Mouse (Mus musculus): ENCODE results near the gene Pros1. TPM values are rescaled to one million over a fixed set of nuclear protein-coding genes. Genes with fewer than 3 reads are reported as not detected.
A peak's percentile ranks its signal among the peaks of the same experiment; 100 is the strongest.

The Pros1 gene
- total and polyA plus RNA-seq, 3 experiments: 2.0 to 46.3 (median 13.8) TPM

DNA sequence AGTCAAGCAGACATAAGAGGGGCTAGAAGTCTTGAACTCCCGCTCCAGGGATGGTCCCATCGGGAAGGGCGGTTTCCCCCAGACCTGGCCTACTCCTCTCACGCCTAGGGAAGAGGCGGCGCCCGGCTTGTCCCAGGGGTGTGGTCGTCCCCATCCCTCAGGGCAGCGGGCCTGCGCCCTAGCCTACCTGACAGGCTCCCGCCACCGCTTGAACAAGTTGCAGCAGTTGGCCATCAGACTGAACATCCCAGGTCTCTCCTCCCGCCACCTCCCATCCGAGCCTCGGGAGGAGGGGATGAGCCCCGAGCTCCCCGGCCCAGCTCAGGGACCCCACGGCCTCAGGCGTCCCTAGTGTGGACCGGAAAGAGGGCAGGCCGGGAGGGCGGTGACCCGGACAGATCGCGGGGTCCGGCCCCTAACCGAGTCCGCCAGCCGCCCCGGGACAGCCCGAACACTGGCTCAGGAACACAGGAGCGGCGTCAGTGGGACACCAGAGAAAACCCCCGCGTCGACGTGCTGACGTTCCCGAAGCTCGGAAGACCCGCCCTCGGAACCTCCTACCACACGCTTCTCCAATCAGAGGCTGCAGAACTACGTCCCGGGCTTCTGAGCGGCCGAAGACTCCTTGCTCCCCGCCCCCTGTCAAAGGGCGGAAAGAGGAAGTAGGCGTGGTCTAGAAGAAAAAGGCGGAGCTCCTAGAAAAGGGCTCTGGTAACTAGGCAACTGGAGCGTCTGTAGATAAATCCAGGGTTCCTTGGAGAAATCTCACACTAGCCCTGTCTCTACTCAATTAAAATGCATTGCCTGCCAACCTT lies 7.4 kb upstream of the Pros1 start, which contains the start of gene Arl13b:
Gene Arl13b, minus strand, starts transcription at position 543 of the 815 bp plus-strand sequence.
- Histone ChIP-seq H3K4me1 (ENCODE audit: insufficient read depth, low read depth, low read length) (peaks cover 23% of the 10 kb centered on the region), H3K4me3 (ENCODE audit: low read depth, low read length) (peak within 1 kb of the TSS; percentile 93), H3K9me3 (replicated peaks) (no peaks in the 10 kb centered on the region), H3K27me3 (ENCODE audit: insufficient read depth, low read length) (no peaks in the 10 kb centered on the region), H3K36me3 (replicated peaks) (no peaks in the 10 kb centered on the region)
- ATAC-seq (ENCODE audit: extremely low read depth, insufficient number of reproducible peaks, low FRiP score, poor library complexity, severe bottlenecking): peak; percentile 99
- TF ChIP-seq POLR2AphosphoS5 (IDR thresholded peaks at IDR 0.05; ENCODE audit: insufficient replicate concordance, low read depth, low read length): no peak
- TF ChIP-seq TAL1 (conservative IDR thresholded peaks at IDR 0.05; ENCODE audit: low read depth, low read length): no peak
- no peak for TF ChIP-seq CTCF (IDR thresholded peaks at IDR 0.05; ENCODE audit: low read depth, low read length)
- TF ChIP-seq GATA2 (IDR thresholded peaks at IDR 0.05; ENCODE audit: borderline replicate concordance, low read depth, low read length): no peak
- no peak for TF ChIP-seq GATA1 (IDR thresholded peaks at IDR 0.05; ENCODE audit: borderline replicate concordance, low read length)
- DNase-seq (ENCODE audit: low spot score): peak; percentile 72

DNA sequence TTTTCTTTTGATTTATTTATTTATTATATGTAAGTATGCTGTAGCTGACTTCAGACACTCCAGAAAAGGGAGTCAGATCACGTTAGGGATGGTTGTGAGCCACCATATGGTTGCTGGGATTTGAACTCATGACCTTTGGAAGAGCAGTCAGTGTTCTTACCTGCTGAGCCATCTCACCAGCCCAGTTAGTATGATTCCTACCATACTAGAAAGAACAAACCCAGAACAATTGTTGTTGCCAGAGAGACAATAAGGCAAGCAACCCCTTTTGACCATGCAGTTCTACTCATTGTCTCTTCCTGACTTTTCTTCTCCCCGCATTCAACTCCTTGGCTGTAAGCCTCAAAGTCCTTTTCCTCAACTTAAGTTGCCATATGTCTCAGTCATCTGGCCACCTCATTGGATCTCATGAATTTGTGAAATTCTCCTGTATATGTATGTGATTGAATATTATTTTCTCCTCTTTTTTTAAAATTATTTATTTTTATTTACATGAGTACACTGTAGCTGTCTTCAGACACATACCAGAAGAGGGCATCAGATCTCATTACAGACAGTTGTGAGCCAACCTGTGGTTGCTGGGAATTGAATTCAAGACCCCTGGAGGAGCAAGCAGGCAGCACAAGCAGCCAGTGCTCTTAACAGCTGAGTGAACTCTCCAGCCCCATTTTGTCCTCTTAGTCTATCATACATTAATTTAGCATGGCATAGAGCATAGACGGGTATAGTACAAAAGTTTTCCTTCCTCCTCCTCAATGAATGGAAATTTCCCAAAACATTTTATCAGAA lies 1.4 kb upstream of the Pros1 start:
- no peaks in the 10 kb centered on the region for H3K36me3 ChIP-seq (replicated peaks)
- H3K27me3 ChIP-seq (ENCODE audit: insufficient read depth, low read length): no peaks in the 10 kb centered on the region
- no peaks in the 10 kb centered on the region for H3K9me3 ChIP-seq (replicated peaks)
- H3K4me1 ChIP-seq (ENCODE audit: insufficient read depth, low read depth, low read length): peaks cover 36% of the 10 kb centered on the region
- ATAC-seq (ENCODE audit: extremely low read depth, insufficient number of reproducible peaks, low FRiP score, poor library complexity, severe bottlenecking) (no peak), DNase-seq (ENCODE audit: low spot score) (no peak)
- no peak for TF ChIP-seq GATA1 (IDR thresholded peaks at IDR 0.05; ENCODE audit: borderline replicate concordance, low read length)
- TF ChIP-seq GATA2 (IDR thresholded peaks at IDR 0.05; ENCODE audit: borderline replicate concordance, low read depth, low read length): no peak
- no peak for TF ChIP-seq TAL1 (conservative IDR thresholded peaks at IDR 0.05; ENCODE audit: low read depth, low read length)
- TF ChIP-seq POLR2AphosphoS5 (IDR thresholded peaks at IDR 0.05; ENCODE audit: insufficient replicate concordance, low read depth, low read length): no peak
- TF ChIP-seq CTCF (IDR thresholded peaks at IDR 0.05; ENCODE audit: low read depth, low read length): no peak
- no peak overlapping the region for H3K4me3 ChIP-seq (ENCODE audit: low read depth, low read length)

DNA sequence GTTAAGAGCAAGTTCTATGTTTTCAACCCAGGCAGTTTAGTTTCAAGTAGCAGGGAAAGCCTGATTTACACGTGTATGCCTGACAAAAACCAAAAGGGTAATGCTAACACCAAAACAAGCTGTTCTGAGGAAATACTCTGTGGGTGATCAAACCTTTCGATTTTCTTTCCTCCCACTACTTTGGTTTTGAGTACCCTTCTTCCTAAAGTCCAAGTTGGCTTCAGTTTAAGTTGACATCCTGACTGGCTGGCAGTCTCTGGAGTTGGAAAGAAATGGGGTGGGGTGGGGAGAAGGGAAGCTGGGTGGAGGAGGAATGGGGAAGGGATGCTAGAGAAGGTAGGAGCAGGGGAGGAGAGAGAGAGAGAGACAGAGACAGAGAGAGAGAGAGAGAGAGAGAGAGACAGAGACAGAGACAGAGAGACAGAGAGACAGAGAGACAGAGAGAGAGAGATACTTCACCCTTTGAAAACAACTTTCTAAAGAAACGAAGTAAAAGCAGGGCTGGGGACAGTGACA lies 438 bp upstream of the Pros1 start:
- no peak for DNase-seq (ENCODE audit: low spot score)
- Histone ChIP-seq H3K27me3 (ENCODE audit: insufficient read depth, low read length) (no peaks in the 10 kb centered on the region), H3K4me3 (ENCODE audit: low read depth, low read length) (peak overlapping the region; percentile 81), H3K9me3 (replicated peaks) (no peaks in the 10 kb centered on the region), H3K4me1 (ENCODE audit: insufficient read depth, low read depth, low read length) (peaks cover 36% of the 10 kb centered on the region), H3K36me3 (replicated peaks) (no peaks in the 10 kb centered on the region)
- TF ChIP-seq TAL1 (conservative IDR thresholded peaks at IDR 0.05; ENCODE audit: low read depth, low read length) (no peak), CTCF (IDR thresholded peaks at IDR 0.05; ENCODE audit: low read depth, low read length) (no peak), POLR2AphosphoS5 (IDR thresholded peaks at IDR 0.05; ENCODE audit: insufficient replicate concordance, low read depth, low read length) (no peak), GATA1 (IDR thresholded peaks at IDR 0.05; ENCODE audit: borderline replicate concordance, low read length) (no peak), GATA2 (IDR thresholded peaks at IDR 0.05; ENCODE audit: borderline replicate concordance, low read depth, low read length) (no peak)
- ATAC-seq (ENCODE audit: extremely low read depth, insufficient number of reproducible peaks, low FRiP score, poor library complexity, severe bottlenecking): no peak

GRCm38 (mm10) chr16:62855385-62855784 lies 1.3 kb downstream of the Pros1 start:
- Histone ChIP-seq H3K9me3 (replicated peaks) (no peaks in the 10 kb centered on the region), H3K4me1 (ENCODE audit: insufficient read depth, low read depth, low read length) (peaks cover 36% of the 10 kb centered on the region), H3K36me3 (replicated peaks) (no peaks in the 10 kb centered on the region), H3K27me3 (ENCODE audit: insufficient read depth, low read length) (no peaks in the 10 kb centered on the region), H3K4me3 (ENCODE audit: low read depth, low read length) (peak overlapping the region; percentile 49; the same call in 1 of the 2 replicates)
- DNase-seq (ENCODE audit: low spot score): no peak
- TF ChIP-seq POLR2AphosphoS5 (IDR thresholded peaks at IDR 0.05; ENCODE audit: insufficient replicate concordance, low read depth, low read length) (no peak), GATA2 (IDR thresholded peaks at IDR 0.05; ENCODE audit: borderline replicate concordance, low read depth, low read length) (no peak), TAL1 (conservative IDR thresholded peaks at IDR 0.05; ENCODE audit: low read depth, low read length) (no peak), CTCF (IDR thresholded peaks at IDR 0.05; ENCODE audit: low read depth, low read length) (no peak), GATA1 (IDR thresholded peaks at IDR 0.05; ENCODE audit: borderline replicate concordance, low read length) (no peak)
- ATAC-seq (ENCODE audit: extremely low read depth, insufficient number of reproducible peaks, low FRiP score, poor library complexity, severe bottlenecking): no peak

GRCm38 (mm10) chr16:62856273-62856672 lies 2.2 kb downstream of the Pros1 start:
- no peak overlapping the region for H3K4me3 ChIP-seq (ENCODE audit: low read depth, low read length)
- no peaks in the 10 kb centered on the region for H3K36me3 ChIP-seq (replicated peaks)
- H3K27me3 ChIP-seq (ENCODE audit: insufficient read depth, low read length): no peaks in the 10 kb centered on the region
- ATAC-seq (ENCODE audit: extremely low read depth, insufficient number of reproducible peaks, low FRiP score, poor library complexity, severe bottlenecking) (peak; percentile 37; the same call in 1 of the 2 replicates), DNase-seq (ENCODE audit: low spot score) (no peak)
- no peaks in the 10 kb centered on the region for H3K9me3 ChIP-seq (replicated peaks)
- H3K4me1 ChIP-seq (ENCODE audit: insufficient read depth, low read depth, low read length): peaks cover 36% of the 10 kb centered on the region
- TF ChIP-seq CTCF (IDR thresholded peaks at IDR 0.05; ENCODE audit: low read depth, low read length): no peak
- TF ChIP-seq GATA1 (IDR thresholded peaks at IDR 0.05; ENCODE audit: borderline replicate concordance, low read length): no peak
- no peak for TF ChIP-seq TAL1 (conservative IDR thresholded peaks at IDR 0.05; ENCODE audit: low read depth, low read length)
- no peak for TF ChIP-seq POLR2AphosphoS5 (IDR thresholded peaks at IDR 0.05; ENCODE audit: insufficient replicate concordance, low read depth, low read length)
- TF ChIP-seq GATA2 (IDR thresholded peaks at IDR 0.05; ENCODE audit: borderline replicate concordance, low read depth, low read length): no peak

All from G1E (cell line).